Mouse (Mus musculus) midbrain, embryonic 13.5 days (tissue): Measurements from ENCODE around the gene Npw. TPM values are rescaled to one million over a fixed set of nuclear protein-coding genes. Genes with fewer than 3 reads are reported as not detected.

Experiments used
- ATAC-seq: fragments of 200-750 bp; cut with Nextera tagmentation; 2 replicates; pipeline ENCODE4 v1.8.0; 2017; ENCODE audit warnings: mild to moderate bottlenecking, moderate TSS enrichment, moderate library complexity
- H3K27ac ChIP-seq: fragments of 300-500 bp; sonication (generic); 2 replicates; pipeline ENCODE4 v1.5.1; 2015; ENCODE audit warnings: inconsistent platforms, mild to moderate bottlenecking, moderate library complexity
- H3K27me3 ChIP-seq: fragments of 300-500 bp; sonication (generic); 2 replicates; pipeline ENCODE4 v1.6.1; 2015; ENCODE audit warnings: mild to moderate bottlenecking, inconsistent platforms
- H3K36me3 ChIP-seq: fragments of 300-500 bp; sonication (generic); 2 replicates; pipeline ENCODE4 v1.6.1; 2015; ENCODE audit warnings: mild to moderate bottlenecking, inconsistent platforms
- H3K4me1 ChIP-seq: fragments of 300-500 bp; sonication (generic); replicated peaks from 2 replicates; pipeline ENCODE4 v1.6.1; 2015; ENCODE audit warnings: inconsistent platforms
- H3K4me2 ChIP-seq: fragments of 300-500 bp; sonication (generic); replicated peaks from 2 replicates; pipeline ENCODE4 v1.6.1; 2015; ENCODE audit warnings: moderate library complexity, mild to moderate bottlenecking, inconsistent platforms
- H3K4me3 ChIP-seq: fragments of 300-500 bp; sonication (generic); replicated peaks from 2 replicates; pipeline ENCODE4 v1.5.1; 2015; ENCODE audit warnings: mild to moderate bottlenecking, inconsistent platforms
- H3K9ac ChIP-seq: fragments of 300-500 bp; sonication (generic); replicated peaks from 2 replicates; pipeline ENCODE4 v1.6.1; 2015; ENCODE audit warnings: mild to moderate bottlenecking, inconsistent platforms
- H3K9me3 ChIP-seq: fragments of 300-500 bp; sonication (generic); 2 replicates; pipeline ENCODE4 v1.6.1; 2016; ENCODE audit warnings: mild to moderate bottlenecking, inconsistent platforms
- WGBS: fragments of 180-500 bp; shearing (Covaris S2); methylation state at CpG from one replicate; pipeline ENCODE4 v1.1.7; 2015; 5-methylcytosine and 5-hydroxymethylcytosine counted together
- polyA plus RNA-seq: library from polyadenylated mRNA; unstranded; fragments of >200 nt; fragmentation: Nextera tagmentation; extraction: Ambion mirVana; gene quantifications from 2 replicates; pipeline ENCODE4 v1.2.1, GENCODE M21; 2015

The Npw gene
- polyA plus RNA-seq, 1 experiment from 2014 or later: not detected

DNA sequence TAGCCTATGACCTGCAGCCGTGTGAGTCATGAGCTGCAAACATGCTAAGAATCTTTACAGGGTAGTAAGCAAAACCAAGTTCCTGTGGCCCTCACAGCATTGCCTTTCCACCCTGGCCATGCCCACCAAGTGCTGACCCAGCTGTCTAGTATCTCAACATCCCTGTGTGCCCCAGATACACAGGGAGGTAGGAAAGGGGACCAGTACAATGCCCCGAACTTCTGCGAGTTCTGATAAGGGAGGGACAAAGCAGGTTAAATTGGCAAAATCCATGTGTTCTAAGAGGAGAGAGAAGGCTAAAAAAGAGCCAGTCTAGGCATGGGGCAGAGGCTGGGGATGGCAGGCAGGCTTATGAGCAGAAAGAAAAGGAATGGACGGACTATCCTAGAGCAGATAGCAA, 49.9 kb downstream of the Npw start:
- WGBS: 96% methylated on average over 4 of the region's 4 CpGs
- peaks cover 76% of the 10 kb centered on the region for H3K36me3 ChIP-seq
- H3K27ac ChIP-seq: no peak overlapping the region
- no peak overlapping the region for H3K4me2 ChIP-seq
- H3K9ac ChIP-seq: no peak overlapping the region
- ATAC-seq: no peak
- no peaks in the 10 kb centered on the region for H3K9me3 ChIP-seq
- H3K4me3 ChIP-seq: no peak overlapping the region
- H3K4me1 ChIP-seq: no peaks in the 10 kb centered on the region
- no peaks in the 10 kb centered on the region for H3K27me3 ChIP-seq

Other genes starting within 250 kb of the Npw start
- gene Rnps1, start 243.9 kb downstream of the Npw start, polyA plus RNA-seq: 370 and 374 TPM in 2 replicates
- 45.5 and 45.9 TPM in 2 replicates for gene Eci1, start 231.8 kb downstream of the Npw start, polyA plus RNA-seq
- 6.8 and 6.9 TPM in 2 replicates for gene Dnase1l2, start 215.4 kb downstream of the Npw start, polyA plus RNA-seq
- 44.0 and 45.1 TPM in 2 replicates for gene E4f1, start 188.1 kb downstream of the Npw start, polyA plus RNA-seq
- gene Pgp, start 188.1 kb downstream of the Npw start, polyA plus RNA-seq: 48.3 and 54.9 TPM in 2 replicates
- not detected in 2 replicates for gene Bricd5, start 184.6 kb downstream of the Npw start, polyA plus RNA-seq
- 38.6 and 41.4 TPM in 2 replicates for gene Mlst8, start 179.4 kb downstream of the Npw start, polyA plus RNA-seq
- gene Caskin1, start 169.9 kb downstream of the Npw start, polyA plus RNA-seq: 24.7 and 29.1 TPM in 2 replicates
- gene Traf7, start 130.5 kb downstream of the Npw start, polyA plus RNA-seq: 97.3 and 106 TPM in 2 replicates
- gene Rab26, start 124.2 kb downstream of the Npw start, polyA plus RNA-seq: 2.9 TPM in 2 replicates
- gene Pkd1, start 108.6 kb downstream of the Npw start, polyA plus RNA-seq: 17.7 and 19.4 TPM in 2 replicates
- 73.1 and 74.1 TPM in 2 replicates for gene Tsc2, start 25.8 kb downstream of the Npw start, polyA plus RNA-seq
- 10.0 and 10.8 TPM in 2 replicates for gene Nthl1, start 25.8 kb downstream of the Npw start, polyA plus RNA-seq
- 21.3 and 23.5 TPM in 2 replicates for gene Slc9a3r2, start 8.1 kb downstream of the Npw start, polyA plus RNA-seq
- gene Zfp598, start 11.2 kb upstream of the Npw start, polyA plus RNA-seq: 15.0 and 18.6 TPM in 2 replicates
- gene Syngr3, start 31.5 kb upstream of the Npw start, polyA plus RNA-seq: 95.0 and 98.1 TPM in 2 replicates
- 36.7 and 39.9 TPM in 2 replicates for gene Gfer, start 37.7 kb upstream of the Npw start, polyA plus RNA-seq
- gene Noxo1, start 37.8 kb upstream of the Npw start, polyA plus RNA-seq: 1.7 and 2.2 TPM in 2 replicates
- gene Tbl3, start 49.2 kb upstream of the Npw start, polyA plus RNA-seq: 81.4 and 84.3 TPM in 2 replicates
- gene Rnf151, start 59.6 kb upstream of the Npw start, polyA plus RNA-seq: not detected in 2 replicates
- 770 and 771 TPM in 2 replicates for gene Rps2, start 59.7 kb upstream of the Npw start, polyA plus RNA-seq
- gene Ndufb10, start 66.0 kb upstream of the Npw start, polyA plus RNA-seq: 257 and 260 TPM in 2 replicates
- gene Rpl3l, start 69.4 kb upstream of the Npw start, polyA plus RNA-seq: not detected in 2 replicates
- 18.0 and 19.6 TPM in 2 replicates for gene Msrb1, start 78.2 kb upstream of the Npw start, polyA plus RNA-seq
- 0.13 and 0.22 TPM in 2 replicates for gene Hs3st6, start 94.5 kb upstream of the Npw start, polyA plus RNA-seq
- not detected in 2 replicates for gene Meiob, start 145.8 kb upstream of the Npw start, polyA plus RNA-seq
- 43.9 and 49.7 TPM in 2 replicates for gene Hagh, start 181.7 kb upstream of the Npw start, polyA plus RNA-seq
- 17.9 and 18.4 TPM in 2 replicates for gene Fahd1, start 191.9 kb upstream of the Npw start, polyA plus RNA-seq
- 0.28 TPM in 1 of 2 replicates, not detected in the other for gene Igfals, start 207.5 kb upstream of the Npw start, polyA plus RNA-seq
- gene Nubp2, start 227.9 kb upstream of the Npw start, polyA plus RNA-seq: 68.2 and 75.3 TPM in 2 replicates
- gene Spsb3, start 228.2 kb upstream of the Npw start, polyA plus RNA-seq: 71.7 and 74.7 TPM in 2 replicates
- 36.8 and 38.4 TPM in 2 replicates for gene Eme2, start 236.6 kb upstream of the Npw start, polyA plus RNA-seq
- gene Mrps34, start 236.7 kb upstream of the Npw start, polyA plus RNA-seq: 73.0 and 82.3 TPM in 2 replicates
- gene Nme3, start 238.0 kb upstream of the Npw start, polyA plus RNA-seq: 74.1 and 76.8 TPM in 2 replicates